Mouse (Mus musculus) liver (tissue): Measurements from ENCODE around the gene Camta1.
A peak's percentile ranks its signal among the peaks of the same experiment; 100 is the strongest.

Experiments
- DNase-seq: peaks from one replicate; pipeline ENCODE4 v3.0.0-alpha.2; 2020; ENCODE audit warnings: mixed read lengths

The Camta1 gene

GRCm38 (mm10) chr4:150962231-150962630 lies 899.4 kb downstream of the Camta1 start:
- DNase-seq, result no peak

DNA sequence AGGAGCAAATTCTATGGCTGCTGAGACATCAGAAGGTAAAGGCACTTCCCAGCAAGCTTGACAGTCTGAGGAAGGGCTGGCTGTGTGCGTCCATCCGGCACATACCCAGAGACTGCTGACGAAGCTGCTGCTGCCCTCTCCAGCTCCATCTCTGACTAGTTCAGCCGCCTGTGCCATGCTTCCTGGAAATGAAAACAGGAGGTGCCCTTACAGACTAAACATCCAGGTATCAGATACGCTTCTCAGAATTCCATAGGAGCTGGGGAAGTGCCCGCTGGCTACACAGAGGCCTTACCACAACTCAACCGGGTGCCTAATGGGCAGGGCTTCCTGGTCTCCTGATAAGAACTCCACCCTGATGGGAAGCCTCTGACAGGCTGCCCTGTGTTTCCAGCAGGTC lies 903.1 kb downstream of the Camta1 start:
- DNase-seq, result no peak

DNA sequence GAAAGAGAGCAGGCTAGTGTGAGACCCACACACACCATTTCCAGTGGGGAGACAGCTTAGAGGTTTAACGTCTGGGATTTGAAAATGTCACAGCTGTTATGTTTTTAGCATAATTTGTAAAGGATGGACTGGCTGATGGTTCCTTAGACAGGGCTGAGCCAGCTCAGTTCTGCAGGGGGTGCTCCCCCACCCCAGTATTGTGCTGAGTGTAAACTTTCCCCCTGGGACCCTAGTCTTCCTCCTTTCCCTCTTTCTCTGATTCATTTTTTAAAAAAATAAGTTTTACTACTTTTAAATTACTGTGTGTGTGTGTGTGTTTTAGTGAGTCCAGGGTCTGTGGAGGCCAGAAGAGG lies 904.6 kb downstream of the Camta1 start:
- DNase-seq, result no peak

GRCm38 (mm10) chr4:150956369-150957105 lies 905.1 kb downstream of the Camta1 start:
- no peak for DNase-seq

DNA sequence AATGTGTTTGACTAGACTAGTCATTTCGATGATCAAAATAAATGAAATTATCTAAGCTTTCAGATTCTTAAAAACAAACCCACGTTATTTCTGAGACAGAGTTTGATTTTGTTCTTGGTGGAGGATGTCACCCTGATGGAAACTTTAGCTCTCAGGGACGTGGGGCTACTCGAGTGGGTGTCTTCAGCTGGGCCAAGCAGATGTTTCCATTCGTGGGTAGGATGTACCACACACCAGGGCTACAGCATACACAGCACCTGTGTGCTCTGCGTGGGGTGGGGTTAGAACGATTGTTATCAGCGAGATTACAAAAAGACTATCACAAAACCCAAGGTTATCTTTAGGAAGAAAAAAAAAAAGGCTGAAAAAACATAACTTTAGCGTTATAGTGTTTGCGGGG lies 910.7 kb downstream of the Camta1 start:
- DNase-seq, result no peak

GRCm38 (mm10) chr4:150944707-150945106 lies 917.0 kb downstream of the Camta1 start:
- no peak for DNase-seq

GRCm38 (mm10) chr4:150939991-150940651 lies 921.6 kb downstream of the Camta1 start:
- no peak for DNase-seq

- no peak for DNase-seq
These were observed 923.6 kb downstream of the Camta1 start for GRCm38 (mm10) chr4:150938063-150938452.

GRCm38 (mm10) chr4:150937293-150938062 lies 924.2 kb downstream of the Camta1 start:
- DNase-seq, result no peak

- no peak for DNase-seq
These were observed 928.2 kb downstream of the Camta1 start for GRCm38 (mm10) chr4:150933503-150933902.

DNA sequence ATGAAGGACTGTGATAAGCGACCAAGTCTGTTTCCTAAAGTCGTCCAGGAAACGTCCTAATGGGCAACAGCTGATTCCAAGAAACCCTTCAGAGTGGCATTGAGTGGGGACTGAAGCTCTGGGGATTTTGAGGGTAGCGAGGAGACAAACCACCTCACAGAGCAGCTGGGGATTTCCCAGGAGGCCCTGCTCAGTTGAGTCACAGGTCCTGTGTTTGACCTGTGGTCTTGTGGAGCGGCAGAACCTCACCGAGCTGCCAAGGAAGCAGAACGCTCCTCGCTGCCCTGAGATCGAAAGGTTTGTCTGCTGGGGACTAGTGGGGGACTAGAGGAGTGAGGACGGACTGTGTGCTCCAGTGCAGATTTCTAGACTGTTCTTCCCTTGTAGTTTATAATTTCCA lies 933.9 kb downstream of the Camta1 start:
- no peak for DNase-seq

- no peak for DNase-seq
These were observed 934.6 kb downstream of the Camta1 start for GRCm38 (mm10) chr4:150926924-150927705.

DNA sequence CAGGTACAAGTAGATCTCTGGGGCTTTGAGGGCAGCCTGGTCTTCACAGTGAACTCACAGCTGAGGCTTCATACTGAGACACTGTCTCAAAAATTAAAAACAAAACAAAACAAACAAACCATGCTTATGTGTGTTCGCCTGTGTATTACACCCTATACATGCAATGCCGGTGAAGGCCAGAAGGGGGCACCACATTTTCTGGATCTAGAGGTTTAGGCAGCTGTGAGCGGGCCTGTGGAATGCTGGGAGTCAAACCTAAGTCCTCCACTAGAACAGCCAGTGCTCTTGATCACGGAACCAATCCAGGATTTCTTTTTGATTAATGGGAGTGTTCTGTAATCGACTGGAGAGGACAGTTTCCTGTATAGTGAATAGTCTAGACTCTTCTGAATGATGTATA lies 935.8 kb downstream of the Camta1 start:
- DNase-seq, result peak; percentile 50

GRCm38 (mm10) chr4:150924936-150925335 lies 936.7 kb downstream of the Camta1 start:
- no peak for DNase-seq

GRCm38 (mm10) chr4:150924308-150924707 lies 937.4 kb downstream of the Camta1 start:
- no peak for DNase-seq

DNA sequence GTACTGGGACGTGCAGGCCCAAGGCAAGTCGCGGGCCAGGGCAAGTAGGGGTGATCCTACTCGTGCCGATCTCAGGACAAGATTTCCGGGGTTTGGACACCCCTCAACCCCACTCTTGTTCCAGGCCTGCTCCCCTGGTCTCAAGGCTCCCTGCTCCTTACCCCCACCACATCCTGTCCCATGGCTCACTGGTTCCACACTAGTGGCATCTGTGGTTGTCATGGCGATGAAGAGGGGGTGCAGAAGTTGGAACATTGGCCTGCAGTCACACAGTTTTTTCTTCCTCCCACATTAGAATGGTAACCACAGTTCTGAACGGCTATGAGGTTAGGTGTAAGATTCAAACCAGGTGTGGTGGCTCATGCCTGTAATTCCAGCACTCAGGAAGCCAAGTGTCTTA lies 940.5 kb downstream of the Camta1 start:
- DNase-seq, result no peak

- no peak for DNase-seq
These were observed 944.2 kb downstream of the Camta1 start for GRCm38 (mm10) chr4:150917336-150918027.

DNA sequence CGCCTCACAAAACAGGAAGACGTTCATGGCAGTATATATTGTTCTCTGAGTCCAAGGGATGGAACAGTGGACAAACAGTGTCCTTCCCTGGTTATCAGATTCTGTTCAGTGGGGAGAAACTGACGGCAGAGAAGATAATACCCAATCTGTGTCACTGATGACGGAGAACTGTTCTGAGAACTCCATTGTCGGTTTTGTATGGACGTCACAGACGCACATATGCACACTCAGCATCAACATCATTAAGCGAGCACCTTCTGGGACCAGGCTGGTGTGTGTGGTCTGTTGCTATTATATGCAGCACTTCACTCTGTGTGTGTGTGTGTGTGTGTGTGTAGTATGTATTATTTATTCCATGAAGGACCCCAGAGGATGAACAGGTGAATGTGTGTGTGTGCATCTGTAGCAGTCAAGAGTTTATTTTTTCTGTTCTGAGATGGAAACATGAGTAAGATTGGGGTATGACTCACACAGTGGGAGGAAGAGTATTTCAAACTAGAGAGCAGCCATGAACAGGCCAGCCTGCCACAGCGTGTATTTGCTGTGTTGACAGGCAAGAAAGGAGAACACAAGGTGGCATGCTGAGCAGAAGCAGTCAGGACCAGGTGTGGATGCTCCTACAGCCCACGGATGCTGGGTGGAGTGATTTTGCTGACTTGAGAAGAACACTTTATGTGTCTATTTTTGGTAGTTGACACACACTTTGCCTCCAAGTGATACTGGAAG lies 946.3 kb downstream of the Camta1 start:
- DNase-seq, result no peak

DNA sequence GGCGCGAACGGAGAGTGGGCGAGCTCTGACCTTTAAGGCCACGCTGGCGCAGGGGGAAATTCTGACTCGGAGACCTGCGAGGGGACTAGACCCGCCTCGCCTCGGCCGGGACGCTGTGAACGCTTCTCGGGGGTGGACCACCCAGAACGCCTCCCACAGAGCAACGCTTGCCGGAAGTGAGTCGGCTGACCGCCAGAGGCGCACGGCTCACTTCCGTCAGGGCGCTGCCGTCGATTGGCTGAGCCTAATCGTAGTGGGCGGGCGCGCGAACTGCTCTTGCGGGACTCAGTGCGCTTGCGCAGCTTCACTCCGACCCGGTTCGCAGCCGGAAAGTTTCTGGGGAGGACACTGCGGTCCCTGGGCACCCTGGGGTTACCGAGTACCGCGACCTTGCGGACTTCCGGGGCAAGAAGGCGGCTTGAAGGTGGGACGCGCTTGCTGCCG lies 947.4 kb downstream of the Camta1 start, which contains the start of the genes Park7 and Tnfrsf9:
Gene Park7, minus strand, starts transcription at position 148 of the 444 bp plus-strand sequence.
Gene Tnfrsf9, plus strand, starts transcription at position 273 of the 444 bp plus-strand sequence.
- peak; percentile 97 for DNase-seq

- no peak for DNase-seq
These were observed 947.9 kb downstream of the Camta1 start for GRCm38 (mm10) chr4:150913743-150914142.
